In the genomic region with DNA sequence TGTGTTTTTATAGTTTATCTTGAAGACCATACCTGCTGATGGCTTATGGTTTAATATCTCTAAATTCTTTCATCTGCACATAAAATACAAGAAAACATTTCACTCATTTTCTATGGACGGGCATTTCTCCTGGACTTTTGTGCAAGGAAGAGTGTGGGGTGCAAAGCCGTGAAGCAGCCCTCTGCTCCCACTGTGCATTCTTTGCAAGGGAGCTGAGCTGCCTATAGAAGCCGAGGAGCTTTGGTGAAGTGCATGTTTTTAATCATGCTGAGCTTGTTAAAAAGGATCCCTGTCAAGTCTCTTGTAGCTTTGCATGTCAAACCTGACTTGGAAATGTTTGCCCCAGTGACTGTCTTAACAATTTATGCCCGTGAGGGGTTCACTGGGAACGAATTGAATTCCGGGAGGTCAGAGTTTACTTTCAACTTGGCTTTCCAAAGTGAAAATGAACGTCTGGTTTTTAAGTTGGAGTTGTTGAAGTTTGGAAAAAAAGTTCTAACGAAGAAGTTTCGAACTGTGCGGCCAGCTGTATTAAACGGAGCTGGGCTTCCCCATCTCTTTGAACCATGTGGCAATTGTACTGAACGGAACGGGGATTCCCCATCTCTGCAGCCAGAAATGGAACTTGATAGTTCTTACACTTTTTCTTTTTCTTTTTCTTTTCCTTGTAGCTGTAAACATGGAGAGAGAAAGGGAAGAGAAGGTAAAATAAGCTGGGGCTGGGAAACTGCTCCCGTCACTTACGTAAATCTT, we compare ENCODE assay signal across 10 mouse cellular contexts. TPM values are rescaled to one million over a fixed set of nuclear protein-coding genes. Genes with fewer than 3 reads are reported as not detected.
DNase-seq lines count a peak whose midpoint lies in the region; ATAC-seq and TF ChIP-seq lines count a peak whose summit lies in the region.
"Had no signal": no experiment of that assay in that cellular context is flagged by ENCODE, and none has a peak within 500 bp of the region (broad histone marks: within the 10 kb centered on the region; RNA-seq: fewer than 3 reads in every experiment).

No protein-coding gene starts in this region.

- no peak overlapping the region for H3K4me3 ChIP-seq in hindbrain, embryonic 11.5 days (ENCODE audit: low read depth, low read length)
- H3K4me3 ChIP-seq in hindbrain, postnatal 0 days (ENCODE audit: low read length): no peak overlapping the region
- H3K4me3 ChIP-seq: lung, embryonic 15.5 days had no signal

- H3K9ac ChIP-seq in hindbrain, embryonic 11.5 days (ENCODE audit: low read depth, low read length): no peak overlapping the region
- no peak overlapping the region for H3K9ac ChIP-seq in hindbrain, postnatal 0 days (replicated peaks; ENCODE audit: low read length)
- H3K9ac ChIP-seq: lung, embryonic 15.5 days had no signal

- no peak for TF ChIP-seq CTCF in hindbrain, postnatal 0 days (IDR thresholded peaks at IDR 0.05; ENCODE audit: low read depth)

- no peaks in the 10 kb centered on the region for H3K9me3 ChIP-seq in hindbrain, embryonic 11.5 days (ENCODE audit: control insufficient read depth, low read length)
- no peaks in the 10 kb centered on the region for H3K9me3 ChIP-seq in hindbrain, postnatal 0 days (ENCODE audit: low read length)
- H3K9me3 ChIP-seq: lung, embryonic 15.5 days had no signal

- no peak; the same call in 1 of the 2 replicates for ATAC-seq in hindbrain, embryonic 11.5 days (ENCODE audit: low FRiP score)
- no peak for ATAC-seq in hindbrain, postnatal 0 days
- no peak for ATAC-seq in megakaryocyte-erythroid progenitor cell, adult 5-6 weeks (replicated peaks; ENCODE audit: low FRiP score, low TSS enrichment, poor library complexity, severe bottlenecking)
- no peak for ATAC-seq in monocyte, adult 5-6 weeks (replicated peaks; ENCODE audit: insufficient number of reproducible peaks, low FRiP score, low TSS enrichment, poor library complexity, severe bottlenecking)

- H3K27ac ChIP-seq in hindbrain, embryonic 11.5 days (ENCODE audit: low read depth, low read length): peak overlapping the region; percentile 30; the same call in 1 of the 2 replicates
- H3K27ac ChIP-seq in hindbrain, postnatal 0 days: no peak overlapping the region
- H3K27ac ChIP-seq: lung, embryonic 15.5 days had no signal

- 30% methylated on average over 15 of the region's 15 CpGs for WGBS in hindbrain, embryonic 11.5 days
- 28% methylated on average over 15 of the region's 15 CpGs for WGBS in hindbrain, postnatal 0 days

- H3K27me3 ChIP-seq in hindbrain, embryonic 11.5 days (ENCODE audit: control insufficient read depth, insufficient read depth, low read length): no peaks in the 10 kb centered on the region
- no peaks in the 10 kb centered on the region for H3K27me3 ChIP-seq in hindbrain, postnatal 0 days (ENCODE audit: insufficient read depth, low read length)
- H3K27me3 ChIP-seq: lung, embryonic 15.5 days had no signal

- peak; percentile 36 for DNase-seq in hindbrain, embryonic 11.5 days (ENCODE audit: low spot score)
- no peak for DNase-seq in hindbrain, postnatal 0 days (ENCODE audit: low spot score)
- peak; percentile 43 for DNase-seq in retina, embryonic 14.5 days (ENCODE audit: low spot score)
- DNase-seq in retina, postnatal 1 day: no peak
- DNase-seq in kidney, postnatal 10 days: peak; percentile 28
- DNase-seq in spleen, adult 18-20 months: no peak
- DNase-seq: cerebellum, postnatal 14 days had no signal

- H3K4me1 ChIP-seq in hindbrain, embryonic 11.5 days (replicated peaks; ENCODE audit: control insufficient read depth, insufficient read depth, low read length): no peaks in the 10 kb centered on the region; the same call in 1 of the 2 replicates
- no peaks in the 10 kb centered on the region for H3K4me1 ChIP-seq in hindbrain, postnatal 0 days (ENCODE audit: insufficient read depth, low read length)

- 0 out of 2 replicates have a peak overlapping the region, but pooled peaks have one; percentile 3 for H3K4me2 ChIP-seq in hindbrain, embryonic 11.5 days (replicated peaks; ENCODE audit: low read depth, low read length)
- no peak overlapping the region for H3K4me2 ChIP-seq in hindbrain, postnatal 0 days (ENCODE audit: low read depth, low read length)
- H3K4me2 ChIP-seq: lung, embryonic 15.5 days had no signal

- H3K36me3 ChIP-seq in hindbrain, embryonic 11.5 days (ENCODE audit: control insufficient read depth, insufficient read depth, low read length): no peaks in the 10 kb centered on the region
- no peaks in the 10 kb centered on the region for H3K36me3 ChIP-seq in hindbrain, postnatal 0 days (ENCODE audit: insufficient read depth, low read length)
- H3K36me3 ChIP-seq: lung, embryonic 15.5 days had no signal

RNA-seq across cellular contexts. Expression of gene Nhsl1, which starts 22.8 kb away (rescaled TPM):
- polyA plus RNA-seq in hindbrain, embryonic 11.5 days (2014; fragmentation: Nextera tagmentation; extraction: Ambion mirVana): 22.2 and 23.4 TPM in 2 replicates
- 29.6 and 38.9 TPM in 2 replicates for total RNA-seq in hindbrain, postnatal 0 days (2014; rRNA removed)
- 11.9 and 12.0 TPM in 2 replicates for polyA plus RNA-seq in hindbrain, postnatal 0 days (2015; fragmentation: Nextera tagmentation; extraction: Ambion mirVana)
- total RNA-seq in megakaryocyte-erythroid progenitor cell, adult 5-6 weeks (2014; fragmentation: Nextera tagmentation): 0.99 and 1.2 TPM in 2 replicates
- 0.42 TPM in 1 of 2 replicates, not detected in the other for total RNA-seq in megakaryocyte-erythroid progenitor cell, adult 5-6 weeks (2017)
- 0.29 to 0.85 TPM (median 0.68 TPM) in 3 replicates for total RNA-seq in monocyte, adult 5-6 weeks (2017)

Comparison
In these comparisons a context has a peak if more than half of its experiments do, and no peak if none do; other contexts are left out.
1. DNase-seq: peak in hindbrain, embryonic 11.5 days (single experiment), retina, embryonic 14.5 days (single experiment) and kidney, postnatal 10 days (single experiment); none in hindbrain, postnatal 0 days (single experiment), retina, postnatal 1 day (single experiment) and spleen, adult 18-20 months (0 of 2).
2. RNA of gene Nhsl1, which starts 22.8 kb away (total RNA-seq): 29.6 to 38.9 TPM in hindbrain, postnatal 0 days; 0.42 to 1.2 TPM in megakaryocyte-erythroid progenitor cell, adult 5-6 weeks and 0.29 to 0.85 TPM in monocyte, adult 5-6 weeks; every median in the first group is over 10 times any median in the second.